In genomic region chr11:108857678-108858338, GRCm38 (mm10) we compare ENCODE assay signal across 10 mouse cellular contexts.
DNase-seq lines count a peak whose midpoint lies in the region; ATAC-seq lines count a peak whose summit lies in the region.
"Had no signal": no experiment of that assay in that cellular context is flagged by ENCODE, and none has a peak within 500 bp of the region (broad histone marks: within the 10 kb centered on the region; RNA-seq: fewer than 3 reads in every experiment).

No protein-coding gene starts in this region.

- no peaks in the 10 kb centered on the region for H3K36me3 ChIP-seq in kidney, embryonic 15.5 days
- H3K36me3 ChIP-seq in forebrain, embryonic 10.5 days (replicated peaks), result no peaks in the 10 kb centered on the region
- H3K36me3 ChIP-seq: G1E; heart, embryonic 13.5 days had no signal

- WGBS in kidney, embryonic 15.5 days, result 43% methylated on average over 7 of the region's 7 CpGs
- 66% methylated on average over 7 of the region's 7 CpGs for WGBS in forebrain, embryonic 10.5 days

- peaks cover 22% of the 10 kb centered on the region for H3K4me1 ChIP-seq in kidney, embryonic 15.5 days
- H3K4me1 ChIP-seq in forebrain, embryonic 10.5 days, result peaks cover 29% of the 10 kb centered on the region

- no peak for DNase-seq in kidney, postnatal 25 days
- DNase-seq in forebrain, embryonic 10.5 days (ENCODE audit: extremely low spot score, low spot score), result no peak
- peak; percentile 62 to 70 for DNase-seq in left cerebral cortex, adult 18-20 months (ENCODE audit: low spot score in 2 of 2)
- DNase-seq in lung, postnatal 36 days, result peak; percentile 71
- no peak for DNase-seq in thymus, adult 18-20 months
- DNase-seq in gastrocnemius, adult 8-10 months (ENCODE audit: low spot score in 2 of 2), result no peak
- no peak for DNase-seq in thymus, postnatal 0 days (ENCODE audit: low spot score)

- no peak overlapping the region for H3K4me3 ChIP-seq in kidney, embryonic 15.5 days (replicated peaks)
- H3K4me3 ChIP-seq in forebrain, embryonic 10.5 days, result no peak overlapping the region
- H3K4me3 ChIP-seq: heart, embryonic 13.5 days had no signal

- peak; percentile 36 for ATAC-seq in kidney, embryonic 15.5 days (replicated peaks; ENCODE audit: low FRiP score)

- no peak overlapping the region for H3K4me2 ChIP-seq in kidney, embryonic 15.5 days
- H3K4me2 ChIP-seq: heart, embryonic 13.5 days had no signal

- H3K9ac ChIP-seq in kidney, embryonic 15.5 days, result no peak overlapping the region
- H3K9ac ChIP-seq: heart, embryonic 13.5 days had no signal

- no peaks in the 10 kb centered on the region for H3K27me3 ChIP-seq in kidney, embryonic 15.5 days
- no peaks in the 10 kb centered on the region for H3K27me3 ChIP-seq in forebrain, embryonic 10.5 days (ENCODE audit: poor library complexity, severe bottlenecking)
- H3K27me3 ChIP-seq: heart, embryonic 13.5 days had no signal

- no peak overlapping the region for H3K27ac ChIP-seq in kidney, embryonic 15.5 days
- peak overlapping the region; percentile 58 for H3K27ac ChIP-seq in forebrain, embryonic 10.5 days
- H3K27ac ChIP-seq: heart, embryonic 13.5 days had no signal

- no peaks in the 10 kb centered on the region for H3K9me3 ChIP-seq in kidney, embryonic 15.5 days (replicated peaks)
- no peaks in the 10 kb centered on the region for H3K9me3 ChIP-seq in forebrain, embryonic 10.5 days
- H3K9me3 ChIP-seq: heart, embryonic 13.5 days had no signal

Comparison
In these comparisons a context has a peak if more than half of its experiments do, and no peak if none do; other contexts are left out.
1. DNase-seq: peak in left cerebral cortex, adult 18-20 months (2 of 2) and lung, postnatal 36 days (single experiment); none in kidney, postnatal 25 days (0 of 2), forebrain, embryonic 10.5 days (single experiment), thymus, adult 18-20 months (0 of 2), gastrocnemius, adult 8-10 months (0 of 2) and thymus, postnatal 0 days (single experiment).